Mouse (Mus musculus): ENCODE results near the gene Adk.

GRCm38 (mm10) chr14:21471975-21472374, 419.6 kb downstream of the Adk start:
- no peak for TF ChIP-seq HCFC1 (IDR thresholded peaks at IDR 0.05; ENCODE audit: borderline replicate concordance, insufficient read depth, low read length)
- 0 out of 2 replicates have a peak, but pooled peaks have one; percentile 24 for TF ChIP-seq MAFK (IDR thresholded peaks at IDR 0.05; ENCODE audit: insufficient read depth, low read depth, low read length)
- TF ChIP-seq ZC3H11A (IDR thresholded peaks at IDR 0.05; ENCODE audit: borderline replicate concordance, low read depth, low read length) = no peak
